Mouse (Mus musculus) small intestine, adult 2 months (tissue): ENCODE results near the gene 1700016K19Rik. TPM values are rescaled to one million over a fixed set of nuclear protein-coding genes. Genes with fewer than 3 reads are reported as not detected.

Experiments used
- H3K27ac ChIP-seq: fragments of 200-500 bp; 2 replicates; pipeline ENCODE4 v1.5.1; 2012; ENCODE audit warnings: low read depth, low read length, control low read depth, inconsistent platforms; ENCODE audit not compliant: insufficient read depth
- H3K27me3 ChIP-seq: fragments of 200-500 bp; 2 replicates; pipeline ENCODE4 v1.6.1; 2012; ENCODE audit warnings: mild to moderate bottlenecking, moderate library complexity, low read length, inconsistent platforms; ENCODE audit not compliant: control insufficient read depth, insufficient read depth
- H3K36me3 ChIP-seq: fragments of 200-500 bp; 2 replicates; pipeline ENCODE4 v1.6.1; 2012; ENCODE audit warnings: mild to moderate bottlenecking, low read length, control low read depth, inconsistent platforms; ENCODE audit not compliant: control insufficient read depth, insufficient read depth
- H3K4me1 ChIP-seq: fragments of 200-500 bp; 2 replicates; pipeline ENCODE4 v1.6.1; 2012; ENCODE audit warnings: low read length, inconsistent platforms, mixed read lengths; ENCODE audit not compliant: control insufficient read depth, insufficient read depth, insufficient read length
- H3K4me3 ChIP-seq: fragments of 200-500 bp; 2 replicates; pipeline ENCODE4 v1.5.1; 2012; ENCODE audit warnings: low read depth, mild to moderate bottlenecking, control low read depth, inconsistent platforms, low read length, moderate library complexity
- CTCF ChIP-seq: fragments of 200-500 bp; IDR thresholded peaks from 2 replicates; pipeline ENCODE4 v1.5.1; 2012; ENCODE audit warnings: low read depth, mild to moderate bottlenecking, control low read depth, inconsistent platforms, low read length, moderate library complexity, mixed read lengths; ENCODE audit not compliant: insufficient replicate concordance, insufficient read length; ENCODE audit errors: extremely low read depth
- POLR2A ChIP-seq: fragments of 200-500 bp; IDR thresholded peaks from 2 replicates; pipeline ENCODE4 v1.6.1; 2012; ENCODE audit warnings: low read depth, mild to moderate bottlenecking, control low read depth, inconsistent platforms, low read length, moderate library complexity
- WGBS: fragments of 180-500 bp; shearing (Covaris S2); methylation state at CpG from one replicate; pipeline ENCODE4 v1.1.7; 2018; 5-methylcytosine and 5-hydroxymethylcytosine counted together
- polyA plus RNA-seq: library from polyadenylated mRNA; depleted of rRNA; stranded (reverse); fragments of >200 nt; gene quantifications from 2 replicates; pipeline ENCODE4 v1.2.3, GENCODE M21; 2012

Gene 1700016K19Rik
- polyA plus RNA-seq, 1 experiment: 0.18 TPM

DNA sequence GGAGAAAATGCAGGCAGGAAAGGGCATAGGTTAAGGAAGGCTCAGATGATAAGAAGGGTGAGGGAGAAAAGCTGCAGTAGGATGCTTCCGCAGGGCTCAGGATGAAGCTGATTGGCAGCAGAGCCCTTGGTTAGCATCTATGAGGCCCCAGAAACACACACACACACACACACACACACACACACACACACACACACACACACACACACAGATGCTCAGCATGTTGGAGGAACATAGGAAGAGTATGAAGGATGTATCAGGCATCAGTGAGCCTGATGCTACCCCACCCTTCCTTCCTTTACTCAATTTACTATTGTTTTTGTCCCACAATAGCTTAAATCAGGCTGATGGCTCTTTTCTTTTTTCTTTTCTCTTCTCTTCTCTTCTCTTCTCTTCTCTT, 15.1 kb upstream of the 1700016K19Rik start:
- H3K27me3 ChIP-seq: no peaks in the 10 kb centered on the region
- 67% methylated on average over 1 of the region's 1 CpGs for WGBS
- no peak overlapping the region for H3K27ac ChIP-seq
- no peaks in the 10 kb centered on the region for H3K36me3 ChIP-seq
- TF ChIP-seq CTCF (no peak), POLR2A (no peak)
- H3K4me3 ChIP-seq: no peak overlapping the region
- H3K4me1 ChIP-seq: no peaks in the 10 kb centered on the region

DNA sequence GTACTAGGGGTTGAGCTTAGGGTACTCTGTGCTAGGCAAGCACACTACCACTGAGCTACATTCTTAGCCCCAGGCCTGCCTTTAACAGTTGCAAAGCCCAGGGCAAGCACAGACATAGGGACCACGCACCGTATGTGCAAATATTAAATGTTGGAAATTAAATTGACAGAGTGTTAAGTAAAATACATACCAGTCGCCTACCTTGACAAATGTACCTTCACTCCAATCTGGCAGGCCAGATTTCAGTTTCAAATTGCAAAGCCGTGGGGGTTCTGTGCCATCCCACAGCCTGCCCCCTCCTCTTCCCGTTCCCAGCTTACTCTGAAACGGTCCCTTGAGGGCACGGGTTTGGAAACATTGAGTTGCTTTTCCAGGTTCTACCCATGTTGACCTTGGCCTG, 13.8 kb upstream of the 1700016K19Rik start:
- no peaks in the 10 kb centered on the region for H3K4me1 ChIP-seq
- 81% methylated on average over 7 of the region's 7 CpGs for WGBS
- H3K27me3 ChIP-seq: no peaks in the 10 kb centered on the region
- H3K36me3 ChIP-seq: no peaks in the 10 kb centered on the region
- H3K27ac ChIP-seq: no peak overlapping the region
- H3K4me3 ChIP-seq: no peak overlapping the region
- no peak for TF ChIP-seq CTCF
- TF ChIP-seq POLR2A: no peak

DNA sequence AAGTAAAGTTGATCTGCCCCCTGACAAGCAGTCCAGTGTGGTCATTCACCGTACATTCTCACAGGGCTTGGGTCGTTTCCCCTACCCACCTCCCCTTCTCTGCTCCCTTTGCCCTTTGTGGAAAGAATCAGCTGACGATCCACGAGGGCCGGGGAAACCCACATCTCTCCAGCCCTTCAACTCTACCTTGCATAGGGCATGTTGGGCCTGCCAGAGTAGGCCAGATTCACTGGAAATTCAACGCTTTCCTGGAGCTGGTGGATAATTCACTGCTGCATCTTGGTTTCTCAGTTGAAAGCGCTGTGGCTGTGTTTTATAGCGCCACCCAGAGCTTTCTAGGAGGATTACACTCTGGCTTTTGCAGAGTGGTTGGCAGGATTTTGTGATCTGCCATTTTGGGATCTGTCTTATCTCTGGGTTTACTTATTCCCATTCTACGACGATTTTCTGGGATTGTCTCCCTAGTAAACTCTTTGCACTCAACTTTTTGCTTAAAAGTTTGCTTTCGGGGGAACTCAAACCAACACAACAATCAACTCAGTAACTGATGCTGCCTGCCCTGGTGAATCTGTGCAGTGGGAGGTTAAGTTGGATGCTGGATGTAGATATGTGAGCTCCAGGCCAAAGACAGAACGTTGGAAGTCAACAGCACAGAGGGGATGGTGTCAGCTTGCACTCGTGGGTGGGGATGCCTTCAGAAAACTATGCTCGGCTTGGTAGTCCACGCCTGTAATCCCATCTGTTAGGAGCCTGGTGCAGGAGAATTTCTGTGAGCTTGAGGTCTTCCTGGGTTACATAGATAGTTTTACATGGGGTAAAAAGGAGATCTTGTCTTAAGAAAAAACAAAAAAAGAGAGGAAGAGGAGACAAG, 8.5 kb upstream of the 1700016K19Rik start:
- TF ChIP-seq CTCF (peak; percentile 28; the same call in 1 of the 2 replicates), POLR2A (no peak)
- Histone ChIP-seq H3K27me3 (no peaks in the 10 kb centered on the region), H3K27ac (no peak overlapping the region), H3K4me1 (no peaks in the 10 kb centered on the region), H3K4me3 (no peak overlapping the region), H3K36me3 (no peaks in the 10 kb centered on the region)
- WGBS: 85% methylated on average over 15 of the region's 15 CpGs

DNA sequence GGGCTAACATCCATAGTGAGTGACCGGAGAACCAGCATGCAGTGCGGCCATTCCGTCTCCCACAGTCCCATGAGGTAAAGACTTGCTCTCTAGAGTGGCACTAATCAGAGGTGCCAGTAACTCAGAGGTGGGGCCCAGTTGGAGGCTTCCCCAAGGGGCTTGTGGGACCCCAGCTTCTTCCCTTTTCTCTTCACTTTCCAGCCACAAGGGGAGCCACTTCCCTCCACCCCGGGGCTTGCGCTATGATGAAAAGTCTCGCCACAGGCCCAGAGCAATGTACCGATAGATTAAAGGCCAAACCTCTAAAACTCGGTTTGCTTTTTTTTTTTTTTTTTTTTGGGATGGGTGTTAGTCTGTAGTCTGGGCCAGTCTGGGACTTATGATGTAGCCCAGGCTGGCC, 7.8 kb upstream of the 1700016K19Rik start:
- 82% methylated on average over 8 of the region's 8 CpGs for WGBS
- H3K4me1 ChIP-seq: no peaks in the 10 kb centered on the region
- H3K36me3 ChIP-seq: no peaks in the 10 kb centered on the region
- 0 out of 2 replicates have a peak, but pooled peaks have one; percentile 5 for TF ChIP-seq CTCF
- no peak for TF ChIP-seq POLR2A
- H3K27ac ChIP-seq: no peak overlapping the region
- no peak overlapping the region for H3K4me3 ChIP-seq
- no peaks in the 10 kb centered on the region for H3K27me3 ChIP-seq

DNA sequence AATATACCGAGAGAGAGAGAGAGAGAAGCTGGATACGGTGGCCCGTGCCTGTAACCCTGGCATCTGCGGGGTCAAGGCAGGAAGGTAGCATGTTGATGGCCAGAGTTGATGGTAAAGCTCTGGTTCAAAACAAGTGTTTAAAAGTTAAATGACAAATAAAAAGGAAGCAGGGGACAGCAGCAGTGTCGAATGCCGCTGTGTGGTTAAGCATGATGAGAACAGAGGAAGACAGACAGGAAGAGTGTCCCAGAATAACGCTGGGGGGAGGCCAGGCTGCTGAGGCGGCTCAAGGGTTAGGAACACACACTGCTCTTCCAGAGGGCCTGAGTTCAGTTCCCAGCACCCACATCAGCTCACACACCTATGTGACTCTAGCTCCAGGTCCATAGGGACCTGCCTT, 7.2 kb upstream of the 1700016K19Rik start:
- no peaks in the 10 kb centered on the region for H3K4me1 ChIP-seq
- no peak overlapping the region for H3K27ac ChIP-seq
- 86% methylated on average over 8 of the region's 8 CpGs for WGBS
- no peak for TF ChIP-seq CTCF
- no peak for TF ChIP-seq POLR2A
- H3K4me3 ChIP-seq: no peak overlapping the region
- H3K27me3 ChIP-seq: no peaks in the 10 kb centered on the region
- H3K36me3 ChIP-seq: no peaks in the 10 kb centered on the region

DNA sequence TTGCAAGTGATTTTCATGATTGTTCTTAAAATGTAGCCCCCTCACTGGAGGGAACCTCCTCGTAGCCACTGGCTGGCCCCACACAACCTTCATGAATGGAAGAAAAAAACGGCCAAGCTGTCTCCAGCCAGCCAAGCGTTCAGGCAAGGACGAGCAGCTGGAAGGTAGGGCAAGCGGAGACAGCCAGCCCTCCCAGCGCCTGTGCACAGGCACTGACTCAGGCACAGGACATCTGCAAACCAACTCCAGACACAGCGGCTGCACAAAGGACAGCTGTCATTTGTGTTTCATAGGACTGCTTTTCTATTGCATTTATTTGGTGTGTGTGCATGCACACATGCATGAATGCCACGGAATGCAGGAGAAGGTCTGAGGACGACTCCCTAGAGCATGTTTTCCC, 5.4 kb upstream of the 1700016K19Rik start:
- no peaks in the 10 kb centered on the region for H3K36me3 ChIP-seq
- peaks cover under 1% of the 10 kb centered on the region; the same call in 1 of the 2 replicates for H3K4me1 ChIP-seq
- 73% methylated on average over 9 of the region's 9 CpGs for WGBS
- no peak for TF ChIP-seq CTCF
- TF ChIP-seq POLR2A: no peak
- no peak overlapping the region for H3K27ac ChIP-seq
- H3K4me3 ChIP-seq: no peak overlapping the region
- H3K27me3 ChIP-seq: no peaks in the 10 kb centered on the region

DNA sequence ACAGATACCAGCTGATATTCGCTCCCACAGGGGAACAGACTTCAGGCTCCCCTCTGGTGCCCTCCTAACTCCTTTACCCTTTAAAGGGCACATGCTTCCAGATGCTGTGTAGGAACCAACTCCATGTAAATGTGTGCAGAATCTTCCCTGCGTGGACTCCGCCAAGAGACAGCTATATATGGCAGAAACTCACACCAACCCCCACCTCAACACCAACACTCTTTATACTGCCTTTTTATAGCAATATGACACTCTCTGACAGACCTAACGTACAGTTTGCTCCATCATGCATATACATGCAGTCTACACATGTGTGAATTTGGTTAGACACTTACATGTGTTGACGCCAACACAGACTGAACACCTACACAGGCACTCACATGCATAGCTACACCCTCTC, 989 bp downstream of the 1700016K19Rik start:
- no peaks in the 10 kb centered on the region for H3K27me3 ChIP-seq
- H3K4me3 ChIP-seq: no peak overlapping the region
- H3K4me1 ChIP-seq: peaks cover 7% of the 10 kb centered on the region
- 95% methylated on average over 5 of the region's 5 CpGs for WGBS
- no peak for TF ChIP-seq CTCF
- H3K36me3 ChIP-seq: no peaks in the 10 kb centered on the region
- H3K27ac ChIP-seq: no peak overlapping the region
